Mouse (Mus musculus) G1E (cell line): ENCODE data around the gene Hpse2.
"Not testable (repeated sequence)": the region's sequence is repeated elsewhere in the genome, so short reads cannot be mapped to it uniquely, and the experiment has no call there.

Source experiments
- CTCF ChIP-seq: IDR thresholded peaks from 2 replicates; pipeline ENCODE4 v1.5.1; 2012; ENCODE audit warnings: low read depth, low read length, inconsistent platforms, mixed read lengths
- GATA1 ChIP-seq: IDR thresholded peaks from 2 replicates; pipeline ENCODE4 v1.6.1; 2012; ENCODE audit warnings: borderline replicate concordance, low read length, inconsistent platforms, mixed read lengths
- POLR2AphosphoS5 ChIP-seq: IDR thresholded peaks from 2 replicates; pipeline ENCODE4 v1.6.1; 2012; ENCODE audit warnings: low read depth, low read length, inconsistent platforms; ENCODE audit not compliant: insufficient replicate concordance
- TAL1 ChIP-seq: conservative IDR thresholded peaks from 2 replicates; pipeline ENCODE4 v1.6.1; 2012; ENCODE audit warnings: low read depth, low read length, inconsistent platforms, mixed read lengths

DNA sequence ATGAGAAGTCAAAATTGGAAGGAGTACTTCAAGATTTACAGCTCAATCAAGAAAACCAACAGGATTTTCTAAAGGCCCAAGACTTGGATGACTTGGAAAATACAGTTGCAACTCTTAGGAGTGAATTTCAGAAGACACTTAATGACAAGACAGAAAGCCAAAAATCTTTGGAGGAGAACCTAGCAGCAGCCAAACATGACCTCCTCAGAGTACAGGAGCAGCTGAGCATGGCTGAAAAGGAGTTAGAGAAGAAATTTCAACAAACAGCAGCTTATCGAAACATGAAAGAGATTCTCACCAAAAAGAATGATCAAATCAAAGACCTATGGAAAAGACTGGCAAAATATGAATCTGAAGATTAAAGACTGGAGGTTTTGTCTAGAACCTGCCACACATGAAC is 106.8 kb downstream of the Hpse2 start:
- TF ChIP-seq CTCF, GATA1, TAL1, POLR2AphosphoS5: not testable (repeated sequence)
